Mouse (Mus musculus) cortical plate, adult 2 months (tissue): ENCODE measurements around the gene Gjd2. TPM values are rescaled to one million over a fixed set of nuclear protein-coding genes. Genes with fewer than 3 reads are reported as not detected.

ENCODE experiments used
- H3K27ac ChIP-seq: fragments of 200-500 bp; 2 replicates; pipeline ENCODE4 v1.5.1; 2012; ENCODE audit warnings: low read length, control low read depth, inconsistent platforms; ENCODE audit not compliant: insufficient read depth
- H3K4me1 ChIP-seq: fragments of 200-500 bp; 2 replicates; pipeline ENCODE4 v1.6.1; 2011; ENCODE audit warnings: low read length; ENCODE audit not compliant: control insufficient read depth, insufficient read depth
- H3K4me3 ChIP-seq: fragments of 200-500 bp; 2 replicates; pipeline ENCODE4 v1.5.1; 2011; ENCODE audit warnings: mild to moderate bottlenecking, low read length, control low read depth; ENCODE audit not compliant: insufficient read depth
- CTCF ChIP-seq: fragments of 200-500 bp; IDR thresholded peaks from 2 replicates; pipeline ENCODE4 v1.5.1; 2011; ENCODE audit warnings: mild to moderate bottlenecking, control low read depth, low read length; ENCODE audit not compliant: insufficient read depth; ENCODE audit errors: extremely low read depth
- POLR2A ChIP-seq: fragments of 200-500 bp; IDR thresholded peaks from 2 replicates; pipeline ENCODE4 v1.6.1; 2011; ENCODE audit warnings: mild to moderate bottlenecking, low read length, control low read depth; ENCODE audit not compliant: insufficient read depth; ENCODE audit errors: extremely low read depth
- polyA plus RNA-seq: library from polyadenylated mRNA; depleted of rRNA; stranded (reverse); fragments of >200 nt; gene quantifications from 2 replicates; pipeline ENCODE4 v1.2.3, GENCODE M21; 2012; rRNA removed

Gjd2 gene
- 4.4 and 4.6 TPM in 2 replicates for polyA plus RNA-seq

- Histone ChIP-seq H3K4me1 (no peaks in the 10 kb centered on the region), H3K4me3 (peak within 1 kb of the TSS; percentile 39), H3K27ac (no peak within 1 kb of the TSS)
- TF ChIP-seq CTCF (no peak), POLR2A (no peak)
Observed at GRCm38 (mm10) chr2:114013295-114013771, at the start of gene Gjd2. TSS of gene Gjd2 (minus strand) at chr2:114013619.

- Histone ChIP-seq H3K4me3 (no peak overlapping the region), H3K27ac (no peak overlapping the region), H3K4me1 (no peaks in the 10 kb centered on the region)
- TF ChIP-seq POLR2A (no peak), CTCF (no peak)
Observed at GRCm38 (mm10) chr2:114060071-114060591, 46.7 kb upstream of the Gjd2 start.

- Histone ChIP-seq H3K4me3 (no peak overlapping the region), H3K27ac (no peak overlapping the region), H3K4me1 (no peaks in the 10 kb centered on the region)
- no peak for TF ChIP-seq POLR2A
Observed at GRCm38 (mm10) chr2:114059608-114060007, 46.2 kb upstream of the Gjd2 start.

- no peak for TF ChIP-seq CTCF
- H3K27ac ChIP-seq = no peak overlapping the region
- no peak overlapping the region for H3K4me3 ChIP-seq
- H3K4me1 ChIP-seq = no peaks in the 10 kb centered on the region
Observed at GRCm38 (mm10) chr2:114058226-114058796, 44.9 kb upstream of the Gjd2 start.

- Histone ChIP-seq H3K27ac (no peak overlapping the region), H3K4me3 (no peak overlapping the region), H3K4me1 (no peaks in the 10 kb centered on the region)
- TF ChIP-seq POLR2A (no peak), CTCF (no peak)
Observed at GRCm38 (mm10) chr2:114057303-114057853, 44.0 kb upstream of the Gjd2 start.

- no peak overlapping the region for H3K27ac ChIP-seq
- no peaks in the 10 kb centered on the region for H3K4me1 ChIP-seq
- TF ChIP-seq CTCF = no peak
- TF ChIP-seq POLR2A = no peak
- no peak overlapping the region for H3K4me3 ChIP-seq
Observed at GRCm38 (mm10) chr2:114054129-114054528, 40.7 kb upstream of the Gjd2 start.

- no peak for TF ChIP-seq POLR2A
- no peak for TF ChIP-seq CTCF
- no peaks in the 10 kb centered on the region for H3K4me1 ChIP-seq
- H3K4me3 ChIP-seq = no peak within 1 kb of the TSS
- no peak within 1 kb of the TSS for H3K27ac ChIP-seq
Observed at GRCm38 (mm10) chr2:114052696-114053598, 39.5 kb upstream of the Gjd2 start, which contains the start of gene Actc1. TSS of gene Actc1 (minus strand) at chr2:114053548.

GRCm38 (mm10) chr2:114051871-114052241 lies 38.4 kb upstream of the Gjd2 start:
- Histone ChIP-seq H3K27ac (no peak overlapping the region), H3K4me3 (no peak overlapping the region), H3K4me1 (no peaks in the 10 kb centered on the region)
- no peak for TF ChIP-seq CTCF
- no peak for TF ChIP-seq POLR2A

- H3K27ac ChIP-seq = no peak overlapping the region
- no peaks in the 10 kb centered on the region for H3K4me1 ChIP-seq
- H3K4me3 ChIP-seq = no peak overlapping the region
- TF ChIP-seq POLR2A (no peak), CTCF (no peak)
Observed at GRCm38 (mm10) chr2:114051111-114051870, 37.9 kb upstream of the Gjd2 start.

- Histone ChIP-seq H3K4me3 (no peak overlapping the region), H3K27ac (no peak overlapping the region), H3K4me1 (no peaks in the 10 kb centered on the region)
- TF ChIP-seq POLR2A (no peak), CTCF (no peak)
Observed at GRCm38 (mm10) chr2:114050150-114050549, 36.7 kb upstream of the Gjd2 start.
